Mouse (Mus musculus) MEL (cell line): ENCODE data around the gene Ccdc33.

Experiments used
- ETS1 ChIP-seq: IDR thresholded peaks from 2 replicates; pipeline ENCODE4 v1.6.1; 2012; ENCODE audit warnings: low read depth, mild to moderate bottlenecking, inconsistent platforms, low read length, improper control_type of control experiment, moderate library complexity
- GATA1 ChIP-seq: IDR thresholded peaks from 2 replicates; pipeline ENCODE4 v1.6.1; 2011; ENCODE audit warnings: low read depth, low read length, improper control_type of control experiment
- POLR2A ChIP-seq, 2 experiments: IDR thresholded peaks; 2 replicates each; pipeline ENCODE4 v1.6.1; 2011 to 2012; ENCODE audit warnings: low read length in 2 of 2, mild to moderate bottlenecking in 2 of 2, control low read depth in 1 of 2, improper control_type of control experiment in 1 of 2, low read depth in 1 of 2, moderate library complexity in 1 of 2; ENCODE audit not compliant: control insufficient read depth in 1 of 2, insufficient read depth in 1 of 2, poor library complexity in 1 of 2
- RAD21 ChIP-seq: IDR thresholded peaks from 2 replicates; pipeline ENCODE4 v1.6.1; 2011; ENCODE audit warnings: mild to moderate bottlenecking, low read depth, low read length, improper control_type of control experiment
- SIN3A ChIP-seq: IDR thresholded peaks from 2 replicates; pipeline ENCODE4 v1.6.1; 2012; ENCODE audit warnings: low read length, improper control_type of control experiment, inconsistent platforms
- TBP ChIP-seq: IDR thresholded peaks from 2 replicates; pipeline ENCODE4 v1.8.0; 2011; ENCODE audit warnings: low read depth, low read length, improper control_type of control experiment

GRCm38 (mm10) chr9:58003272-58003671 is 115.4 kb downstream of the Ccdc33 start:
- TF ChIP-seq POLR2A (IDR thresholded peaks at IDR 0.05; ENCODE audit: control insufficient read depth in 1 of 2, insufficient read depth in 1 of 2, low read depth in 1 of 2, low read length in 2 of 2, poor library complexity in 1 of 2): no peak
- TF ChIP-seq TBP: no peak
- no peak for TF ChIP-seq RAD21
- no peak for TF ChIP-seq GATA1
- no peak for TF ChIP-seq ETS1
- TF ChIP-seq SIN3A: no peak
